22 mouse cellular contexts compared by ENCODE assay signal in genomic region chr13:42016218-42016617, GRCm38 (mm10). TPM values are rescaled to one million over a fixed set of nuclear protein-coding genes. Genes with fewer than 3 reads are reported as not detected.
DNase-seq lines count a peak whose midpoint lies in the region; ATAC-seq and TF ChIP-seq lines count a peak whose summit lies in the region.
"Had no signal": no experiment of that assay in that cellular context is flagged by ENCODE, and none has a peak within 500 bp of the region (broad histone marks: within the 10 kb centered on the region; RNA-seq: fewer than 3 reads in every experiment).

No protein-coding gene starts in this region.

- H3K27me3 ChIP-seq in midbrain, postnatal 0 days (ENCODE audit: insufficient read depth, low read length) = no peaks in the 10 kb centered on the region
- no peaks in the 10 kb centered on the region for H3K27me3 ChIP-seq in midbrain, embryonic 13.5 days
- H3K27me3 ChIP-seq: forebrain, embryonic 13.5 days; hindbrain, embryonic 12.5 days; hindbrain, embryonic 15.5 days had no signal

- H3K4me1 ChIP-seq in midbrain, postnatal 0 days (ENCODE audit: insufficient read depth, low read length) = no peaks in the 10 kb centered on the region
- no peaks in the 10 kb centered on the region for H3K4me1 ChIP-seq in midbrain, embryonic 13.5 days (replicated peaks)
- H3K4me1 ChIP-seq: forebrain, embryonic 10.5 days had no signal

- 74% methylated on average over 5 of the region's 5 CpGs for WGBS in midbrain, postnatal 0 days
- WGBS in midbrain, embryonic 13.5 days = 80% methylated on average over 5 of the region's 5 CpGs

- H3K27ac ChIP-seq in midbrain, postnatal 0 days (ENCODE audit: low read depth, low read length) = no peak overlapping the region
- no peak overlapping the region for H3K27ac ChIP-seq in midbrain, embryonic 13.5 days
- H3K27ac ChIP-seq: forebrain, embryonic 10.5 days; forebrain, embryonic 13.5 days; gastrocnemius, adult 2 months; hindbrain, embryonic 12.5 days; hindbrain, embryonic 15.5 days had no signal

- no peaks in the 10 kb centered on the region for H3K9me3 ChIP-seq in midbrain, postnatal 0 days (ENCODE audit: low read length)
- H3K9me3 ChIP-seq in midbrain, embryonic 13.5 days = no peaks in the 10 kb centered on the region
- H3K9me3 ChIP-seq: forebrain, embryonic 10.5 days; forebrain, embryonic 13.5 days; hindbrain, embryonic 12.5 days; hindbrain, embryonic 15.5 days had no signal

- peak; percentile 47 for ATAC-seq in frontal cortex, adult (ENCODE audit: low TSS enrichment)
- no peak for ATAC-seq in midbrain, postnatal 0 days (ENCODE audit: low FRiP score)
- no peak for ATAC-seq in midbrain, embryonic 13.5 days
- ATAC-seq: activated CD4-positive, CD25-positive, alpha-beta regulatory T cell, adult 4 months; forebrain, embryonic 13.5 days; inflammation-experienced regulatory T-cells, adult 6 months; intestine, embryonic 16.5 days had no signal

- H3K9ac ChIP-seq in midbrain, postnatal 0 days (replicated peaks; ENCODE audit: low read length, poor library complexity, severe bottlenecking) = no peak overlapping the region
- H3K9ac ChIP-seq in midbrain, embryonic 13.5 days (replicated peaks) = no peak overlapping the region
- H3K9ac ChIP-seq: forebrain, embryonic 13.5 days; hindbrain, embryonic 12.5 days; hindbrain, embryonic 15.5 days had no signal

- TF ChIP-seq CTCF in midbrain, postnatal 0 days (IDR thresholded peaks at IDR 0.05) = no peak

- no peak overlapping the region for H3K4me3 ChIP-seq in midbrain, postnatal 0 days (ENCODE audit: low read depth, low read length)
- H3K4me3 ChIP-seq in midbrain, embryonic 13.5 days (replicated peaks) = no peak overlapping the region
- H3K4me3 ChIP-seq: forebrain, embryonic 10.5 days; forebrain, embryonic 13.5 days; gastrocnemius, adult 2 months; hindbrain, embryonic 12.5 days; hindbrain, embryonic 15.5 days had no signal

- peak; percentile 66 to 68 for DNase-seq in cerebellum, postnatal 10 days
- DNase-seq in cerebellum, adult 9-10 months = no peak
- DNase-seq in frontal cortex, postnatal 10 days (ENCODE audit: low spot score in 2 of 2) = no peak
- peak; percentile 53 for DNase-seq in midbrain, postnatal 0 days (ENCODE audit: low spot score)
- DNase-seq: adrenal gland, adult 8-10 months; adrenal gland, postnatal 25 days; cerebellum, adult 18-20 months; cerebellum, adult 9-11 months; gastrocnemius, adult 2 months; gastrocnemius, postnatal 14 days; heart, adult 11 months; kidney, adult 18-20 months had no signal

- no peak overlapping the region for H3K4me2 ChIP-seq in midbrain, postnatal 0 days (ENCODE audit: low read depth, low read length, poor library complexity, severe bottlenecking)
- H3K4me2 ChIP-seq in midbrain, embryonic 13.5 days (replicated peaks) = no peak overlapping the region
- H3K4me2 ChIP-seq: forebrain, embryonic 13.5 days; heart, embryonic 11.5 days; hindbrain, embryonic 12.5 days; hindbrain, embryonic 15.5 days had no signal

- H3K36me3 ChIP-seq in midbrain, postnatal 0 days (ENCODE audit: insufficient read depth, low read length) = no peaks in the 10 kb centered on the region
- no peaks in the 10 kb centered on the region for H3K36me3 ChIP-seq in midbrain, embryonic 13.5 days
- H3K36me3 ChIP-seq: forebrain, embryonic 10.5 days; hindbrain, embryonic 12.5 days; hindbrain, embryonic 15.5 days had no signal

RNA-seq across cellular contexts. Expression of gene Hivep1, which starts 35.6 kb away (rescaled TPM):
- total RNA-seq in midbrain, postnatal 0 days (2014; rRNA removed) = 37.2 and 38.0 TPM in 2 replicates
- 13.8 and 19.5 TPM in 2 replicates for polyA plus RNA-seq in midbrain, postnatal 0 days (2015; fragmentation: Nextera tagmentation; extraction: Ambion mirVana)
- 18.7 and 20.5 TPM in 2 replicates for polyA plus RNA-seq in midbrain, embryonic 13.5 days (2015; fragmentation: Nextera tagmentation; extraction: Ambion mirVana)

Comparison
In these comparisons a context has a peak if more than half of its experiments do, and no peak if none do; other contexts are left out.
1. DNase-seq: peak in cerebellum, postnatal 10 days (2 of 2) and midbrain, postnatal 0 days (single experiment); none in cerebellum, adult 9-10 months (single experiment) and frontal cortex, postnatal 10 days (0 of 2).